Mouse (Mus musculus): Measurements from ENCODE around the gene Ss18l2.
A peak's percentile ranks its signal among the peaks of the same experiment; 100 is the strongest.

Gene Ss18l2

GRCm38 (mm10) chr9:121697150-121698049 lies 12.7 kb upstream of the Ss18l2 start:
- peak; percentile 56 for DNase-seq (ENCODE audit: low read depth, low spot score)

- no peak for DNase-seq (ENCODE audit: low read depth, low spot score)
Measured at GRCm38 (mm10) chr9:121704261-121704645, 5.9 kb upstream of the Ss18l2 start.

- peak; percentile 95 for DNase-seq (ENCODE audit: low read depth, low spot score)
Measured at GRCm38 (mm10) chr9:121704646-121705625, 5.2 kb upstream of the Ss18l2 start, which contains the start of gene Sec22c. TSS of gene Sec22c (minus strand) at chr9:121705490.

DNA sequence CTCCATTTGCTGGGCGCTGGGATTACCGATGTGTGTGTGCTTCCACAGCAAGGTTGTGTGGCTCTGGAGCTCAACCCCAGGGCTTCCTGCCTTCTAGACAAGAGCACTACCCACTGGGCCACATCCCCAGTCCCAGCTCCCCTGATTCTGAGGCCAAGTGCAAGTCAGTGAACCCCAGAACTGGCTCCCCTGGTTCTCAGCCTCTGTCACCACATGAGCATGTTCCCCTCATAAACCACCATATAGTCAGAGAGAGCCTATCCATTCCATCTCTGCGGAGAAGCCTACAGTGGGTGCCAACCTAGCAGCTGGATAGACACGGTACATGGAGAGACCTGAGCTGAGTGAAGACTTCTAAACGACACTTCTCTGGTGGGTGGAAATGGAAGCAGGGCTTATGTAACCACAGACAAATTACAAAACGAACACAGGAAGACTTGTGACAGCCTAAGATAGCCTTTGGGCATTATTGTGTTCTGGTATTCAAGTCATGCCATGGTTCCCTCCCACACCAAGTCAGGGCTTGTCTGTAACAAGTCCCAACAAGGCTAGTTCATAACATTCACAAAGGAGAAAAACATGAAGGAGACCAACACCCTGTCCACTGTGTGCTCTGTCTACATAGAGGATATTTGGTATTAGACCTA lies 4.0 kb upstream of the Ss18l2 start:
- DNase-seq (ENCODE audit: low read depth, low spot score) = no peak

DNA sequence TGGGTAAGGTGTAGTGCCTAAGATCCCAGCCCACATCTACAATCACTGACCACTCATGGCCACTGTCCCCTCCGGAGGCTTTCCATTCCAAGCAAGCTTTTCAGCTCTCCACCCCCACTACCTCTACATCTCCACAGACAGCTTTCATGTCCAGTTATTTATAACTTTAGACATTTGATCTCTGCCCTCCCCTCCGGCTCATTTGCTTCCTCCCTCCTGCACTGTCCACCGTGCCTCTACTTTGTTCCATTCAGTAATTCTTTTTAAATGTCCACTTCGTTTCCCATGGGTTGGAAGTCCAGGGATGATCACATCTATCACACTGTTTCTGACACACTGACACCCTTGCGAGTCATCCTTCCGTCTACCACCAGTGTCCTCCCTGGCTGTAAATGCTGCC lies 2.3 kb upstream of the Ss18l2 start:
- no peak for DNase-seq (ENCODE audit: low read depth, low spot score)

- DNase-seq (ENCODE audit: low read depth, low spot score) = peak; percentile 46
Measured at GRCm38 (mm10) chr9:121708506-121709486, 1.3 kb upstream of the Ss18l2 start.

- DNase-seq (ENCODE audit: low read depth, low spot score) = peak; percentile 45
Measured at GRCm38 (mm10) chr9:121710584-121710975, 451 bp downstream of the Ss18l2 start.

GRCm38 (mm10) chr9:121717048-121717447 lies 6.9 kb downstream of the Ss18l2 start:
- DNase-seq (ENCODE audit: low read depth, low spot score) = no peak

DNA sequence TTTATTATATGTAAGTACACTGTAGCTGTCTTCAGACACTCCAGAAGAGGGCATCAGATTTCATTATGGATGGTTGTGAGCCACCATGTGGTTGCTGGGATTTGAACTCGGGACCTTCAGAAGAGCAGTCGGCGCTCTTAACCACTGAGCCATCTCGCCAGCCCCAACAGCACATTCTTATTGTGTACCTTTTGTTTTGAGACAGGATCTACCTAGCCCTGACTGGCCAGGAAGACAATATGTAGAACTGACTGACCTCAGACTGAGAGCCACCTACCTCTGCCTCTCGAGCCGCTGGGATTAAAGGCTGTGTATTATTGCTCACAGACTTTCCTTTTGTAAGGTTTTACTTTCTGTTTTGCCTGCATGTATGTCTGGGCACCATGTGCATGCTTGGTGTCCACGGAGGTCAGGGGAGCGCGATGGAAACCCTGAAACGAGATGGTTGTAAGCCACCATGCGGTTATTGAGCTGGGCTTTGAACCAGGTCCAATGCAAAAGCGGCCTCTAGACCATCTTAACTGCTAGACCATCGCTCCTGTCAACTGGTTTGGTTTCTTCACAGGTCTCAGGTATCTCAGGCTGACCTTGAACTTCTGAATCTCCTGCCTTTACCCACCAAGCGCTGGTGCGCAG lies 8.1 kb downstream of the Ss18l2 start:
- DNase-seq (ENCODE audit: low read depth, low spot score) = peak; percentile 42

- DNase-seq (ENCODE audit: low read depth, low spot score) = peak; percentile 99
Measured at GRCm38 (mm10) chr9:121718792-121719318, 8.7 kb downstream of the Ss18l2 start, which contains the start of gene Nktr. TSS of gene Nktr (plus strand) at chr9:121719169.

- DNase-seq (ENCODE audit: low read depth, low spot score) = peak; percentile 64
Measured at GRCm38 (mm10) chr9:121719347-121720331, 9.5 kb downstream of the Ss18l2 start.

DNA sequence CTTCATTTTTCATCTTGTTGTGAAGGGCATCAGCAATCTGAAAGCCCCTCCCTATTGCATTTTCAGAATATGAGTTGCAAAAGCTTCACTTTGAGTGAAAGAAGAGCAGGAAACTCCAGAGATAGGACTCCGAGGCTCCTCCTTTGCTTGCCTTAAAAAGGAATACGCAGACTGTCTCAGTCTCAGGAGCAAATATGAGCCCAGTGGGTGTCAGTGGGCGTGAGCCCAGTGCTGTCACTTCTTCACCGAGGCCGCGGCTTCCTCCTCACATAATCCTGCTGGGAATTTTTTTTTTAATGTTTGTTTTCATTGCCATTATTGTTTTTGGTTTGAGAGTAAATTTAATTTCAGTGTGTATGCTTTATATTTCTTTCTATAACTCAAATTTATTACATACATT lies 30.4 kb downstream of the Ss18l2 start:
- DNase-seq (ENCODE audit: low read depth, low spot score) = no peak

- no peak for DNase-seq (ENCODE audit: low read depth, low spot score)
Measured at GRCm38 (mm10) chr9:121741168-121741567, 31.0 kb downstream of the Ss18l2 start.

DNA sequence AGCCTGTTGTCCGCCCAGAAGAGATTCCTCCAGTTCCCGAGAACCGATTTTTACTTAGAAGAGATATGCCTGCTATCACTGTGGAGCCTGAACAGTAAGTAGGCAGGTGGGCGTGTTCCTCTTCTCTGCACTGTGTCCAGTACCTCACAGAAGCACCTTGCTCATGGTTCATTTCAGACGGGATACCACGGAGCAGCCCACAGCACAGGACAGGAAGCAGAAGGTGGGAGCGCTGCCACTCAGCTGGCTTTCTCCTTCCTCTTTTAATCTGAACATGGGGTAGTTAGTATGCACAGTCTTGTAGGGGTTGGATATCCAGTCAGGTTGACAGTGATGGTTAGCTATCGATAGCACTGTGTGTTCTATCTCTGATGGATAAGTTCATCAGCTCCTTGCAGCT lies 33.9 kb downstream of the Ss18l2 start:
- no peak for DNase-seq (ENCODE audit: low read depth, low spot score)

DNA sequence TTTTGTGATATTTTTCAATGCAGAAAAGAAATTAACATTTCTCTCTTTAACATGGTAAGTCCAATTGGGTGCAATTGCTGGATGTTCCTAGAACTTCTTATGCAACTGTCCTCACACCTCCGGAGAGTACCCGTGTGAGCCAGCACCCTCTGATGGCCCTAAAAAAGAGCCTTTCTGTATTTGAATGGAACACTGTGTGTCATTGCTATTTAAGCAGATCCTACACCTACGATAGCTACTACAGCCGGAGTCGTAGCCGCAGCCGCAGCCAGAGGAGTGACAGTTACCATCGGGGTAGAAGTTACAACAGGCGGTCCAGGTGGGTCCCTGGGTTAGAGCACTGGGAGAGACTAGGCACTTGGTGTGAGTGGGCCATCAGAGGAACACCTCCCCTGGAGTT lies 42.6 kb downstream of the Ss18l2 start:
- DNase-seq (ENCODE audit: low read depth, low spot score) = no peak

DNA sequence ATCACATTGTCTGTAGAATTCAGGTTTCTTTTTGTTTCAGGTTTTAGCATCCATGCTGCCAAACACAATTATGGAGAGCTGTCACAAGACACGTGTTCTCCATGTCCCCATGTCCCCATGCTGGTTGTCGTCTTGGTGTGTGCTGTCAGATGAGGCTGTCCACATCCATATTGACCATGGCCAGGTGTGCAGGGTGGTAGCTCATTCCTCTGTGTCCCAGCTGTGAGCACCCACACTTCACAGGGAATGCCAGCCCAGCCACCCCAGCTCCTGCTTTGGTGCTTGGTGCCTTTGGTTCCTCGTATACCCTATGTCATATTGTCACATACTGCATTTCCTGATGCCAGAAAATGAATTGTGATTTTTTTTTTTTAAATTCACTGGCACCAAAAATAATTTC lies 44.5 kb downstream of the Ss18l2 start:
- no peak for DNase-seq (ENCODE audit: low read depth, low spot score)

DNA sequence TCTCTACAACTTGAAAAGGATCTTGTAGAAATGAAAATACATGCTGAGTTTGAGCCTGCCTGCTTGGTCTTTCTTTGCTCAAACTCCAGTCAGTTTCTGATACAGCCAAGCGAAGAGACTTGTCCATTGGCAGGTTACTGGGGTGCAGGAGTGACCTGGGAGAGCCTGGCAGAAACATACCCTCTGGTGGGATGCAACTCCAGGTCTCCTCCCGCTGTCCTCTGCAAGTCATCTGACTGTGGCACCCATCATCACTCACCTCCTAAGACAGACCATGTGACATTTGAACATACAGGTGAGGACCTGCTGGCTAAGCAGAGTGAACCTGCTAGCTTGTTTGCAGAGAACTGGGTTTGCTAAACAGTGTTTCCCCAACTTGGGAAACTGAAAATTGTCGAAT lies 46.7 kb downstream of the Ss18l2 start:
- no peak for DNase-seq (ENCODE audit: low read depth, low spot score)

GRCm38 (mm10) chr9:121757432-121757831 lies 47.3 kb downstream of the Ss18l2 start:
- DNase-seq (ENCODE audit: low read depth, low spot score) = peak; percentile 76
